In the genomic region with DNA sequence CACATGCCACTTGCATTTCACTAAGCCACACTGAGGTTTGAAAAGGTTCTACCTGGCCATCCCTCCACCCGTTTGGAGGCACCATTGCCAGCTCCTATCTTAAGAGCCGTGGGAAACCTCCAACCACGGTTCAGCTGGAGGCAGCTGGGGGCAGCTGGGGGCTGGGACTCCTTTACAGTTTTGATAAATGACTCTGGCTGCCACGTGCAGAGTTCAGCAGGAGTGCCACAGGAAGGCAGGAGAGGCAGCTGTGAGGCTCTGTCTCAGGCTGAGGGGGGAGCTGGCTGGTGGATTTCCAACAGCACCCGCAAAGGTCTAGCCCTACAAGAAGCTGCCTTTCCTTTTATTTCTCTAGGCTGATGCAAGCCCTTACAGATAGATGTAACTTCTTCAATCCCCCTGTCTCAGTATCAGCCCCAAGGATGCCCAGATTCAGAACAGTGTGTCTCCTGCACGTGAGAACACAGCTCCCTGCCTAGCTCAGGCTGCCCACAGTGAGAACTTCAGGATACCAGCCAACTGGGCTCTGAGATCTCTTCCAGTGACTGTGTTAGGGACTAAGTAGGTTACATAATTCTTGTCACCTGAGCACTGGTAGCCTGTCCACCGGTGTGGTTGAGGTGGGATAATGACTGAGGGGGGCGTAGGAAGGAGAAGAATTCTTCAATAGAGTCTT, we compare ENCODE assay signal across 13 mouse cellular contexts. TPM values are rescaled to one million over a fixed set of nuclear protein-coding genes. Genes with fewer than 3 reads are reported as not detected.
DNase-seq lines count a peak whose midpoint lies in the region; ATAC-seq lines count a peak whose summit lies in the region.
"Had no signal": no experiment of that assay in that cellular context is flagged by ENCODE, and none has a peak within 500 bp of the region (broad histone marks: within the 10 kb centered on the region; RNA-seq: fewer than 3 reads in every experiment).

No protein-coding gene starts in this region.

- H3K4me3 ChIP-seq in heart, embryonic 11.5 days (ENCODE audit: low read depth, low read length) = no peak overlapping the region
- no peak overlapping the region for H3K4me3 ChIP-seq in liver, embryonic 12.5 days
- H3K4me3 ChIP-seq in neural tube, embryonic 12.5 days = no peak overlapping the region

- H3K9ac ChIP-seq in heart, embryonic 11.5 days (ENCODE audit: low read depth, low read length) = 0 out of 2 replicates have a peak overlapping the region, but pooled peaks have one; percentile 29
- no peak overlapping the region for H3K9ac ChIP-seq in liver, embryonic 12.5 days
- no peak overlapping the region for H3K9ac ChIP-seq in neural tube, embryonic 12.5 days

- H3K9me3 ChIP-seq in heart, embryonic 11.5 days (replicated peaks; ENCODE audit: control insufficient read depth, low read length) = no peaks in the 10 kb centered on the region
- no peaks in the 10 kb centered on the region for H3K9me3 ChIP-seq in liver, embryonic 12.5 days (replicated peaks)
- no peaks in the 10 kb centered on the region for H3K9me3 ChIP-seq in neural tube, embryonic 12.5 days

- H3K4me1 ChIP-seq in heart, embryonic 11.5 days (ENCODE audit: control insufficient read depth, insufficient read depth, low read length) = peaks cover 11% of the 10 kb centered on the region
- H3K4me1 ChIP-seq in liver, embryonic 12.5 days = no peaks in the 10 kb centered on the region
- peaks cover 15% of the 10 kb centered on the region for H3K4me1 ChIP-seq in neural tube, embryonic 12.5 days

- intact Hi-C loops in heart, postnatal 10 days (cut with DNase I) = no loop called here

- WGBS in heart, embryonic 11.5 days (ENCODE audit: insufficient replicate concordance) = 26% methylated on average over 8 of the region's 8 CpGs
- 31% methylated on average over 8 of the region's 8 CpGs for WGBS in liver, embryonic 12.5 days (ENCODE audit: insufficient replicate concordance)
- WGBS in neural tube, embryonic 12.5 days = 32% methylated on average over 8 of the region's 8 CpGs

- peak overlapping the region; percentile 29; the same call in 1 of the 2 replicates for H3K4me2 ChIP-seq in heart, embryonic 11.5 days
- H3K4me2 ChIP-seq in liver, embryonic 12.5 days = no peak overlapping the region
- no peak overlapping the region for H3K4me2 ChIP-seq in neural tube, embryonic 12.5 days (replicated peaks)

- H3K27me3 ChIP-seq in heart, embryonic 11.5 days (ENCODE audit: control insufficient read depth, insufficient read depth, low read length) = no peaks in the 10 kb centered on the region
- H3K27me3 ChIP-seq in liver, embryonic 12.5 days (replicated peaks) = peaks cover 17% of the 10 kb centered on the region
- no peaks in the 10 kb centered on the region for H3K27me3 ChIP-seq in neural tube, embryonic 12.5 days (replicated peaks)

- no peak for DNase-seq in heart, adult 9 months (ENCODE audit: low spot score in 2 of 2)
- peak; percentile 29 for DNase-seq in liver
- DNase-seq in heart, postnatal 10 days = peak; percentile 31 to 43
- no peak for DNase-seq in spleen, postnatal 4 days (ENCODE audit: low spot score in 2 of 2)
- DNase-seq in gastrocnemius, adult 18-20 months (ENCODE audit: low spot score) = no peak
- DNase-seq: spleen, adult 18-20 months had no signal

- no peak; the same call in 1 of the 2 replicates for ATAC-seq in heart, embryonic 11.5 days (replicated peaks; ENCODE audit: insufficient number of reproducible peaks, low FRiP score, low TSS enrichment)
- no peak for ATAC-seq in liver, embryonic 12.5 days
- peak; percentile 61; the same call in 1 of the 2 replicates for ATAC-seq in neural tube, embryonic 12.5 days (ENCODE audit: low FRiP score, low read depth)
- ATAC-seq: Patski had no signal

- H3K27ac ChIP-seq in heart, embryonic 11.5 days (ENCODE audit: low read depth, low read length) = no peak overlapping the region
- H3K27ac ChIP-seq in liver, embryonic 12.5 days = no peak overlapping the region
- no peak overlapping the region for H3K27ac ChIP-seq in neural tube, embryonic 12.5 days

- no peaks in the 10 kb centered on the region for H3K36me3 ChIP-seq in heart, embryonic 11.5 days (ENCODE audit: control insufficient read depth, insufficient read depth, low read length)
- H3K36me3 ChIP-seq in liver, embryonic 12.5 days = no peaks in the 10 kb centered on the region
- H3K36me3 ChIP-seq in neural tube, embryonic 12.5 days = no peaks in the 10 kb centered on the region

RNA-seq across cellular contexts. Expression of gene Pabpc4, which starts 1.9 kb away (rescaled TPM):
- polyA plus RNA-seq in heart, embryonic 11.5 days (2014; fragmentation: Nextera tagmentation; extraction: Ambion mirVana) = 64.9 and 83.5 TPM in 2 replicates
- polyA plus RNA-seq in liver, embryonic 12.5 days (2016; fragmentation: Nextera tagmentation; extraction: Ambion mirVana) = 110 and 112 TPM in 2 replicates
- total RNA-seq in heart, postnatal 10 days (2021) = 100 to 1,000 TPM; 259 to 282 TPM
- 27.5 and 28.1 TPM in 2 replicates for polyA plus RNA-seq in neural tube, embryonic 12.5 days (2016; fragmentation: Nextera tagmentation; extraction: Ambion mirVana)
- 100 to 1,000 TPM; 307 to 316 TPM for total RNA-seq in gastrocnemius, adult 18-20 months (2021)

RNA-seq across cellular contexts. Expression of gene Heyl, which starts 26.9 kb away (rescaled TPM):
- 6.2 and 6.7 TPM in 2 replicates for polyA plus RNA-seq in heart, embryonic 11.5 days (2014; fragmentation: Nextera tagmentation; extraction: Ambion mirVana)
- 0.83 and 1.2 TPM in 2 replicates for polyA plus RNA-seq in liver, embryonic 12.5 days (2016; fragmentation: Nextera tagmentation; extraction: Ambion mirVana)
- 10 to 100 TPM; 31.6 to 34.3 TPM for total RNA-seq in heart, postnatal 10 days (2021)
- polyA plus RNA-seq in neural tube, embryonic 12.5 days (2016; fragmentation: Nextera tagmentation; extraction: Ambion mirVana) = 20.1 and 24.6 TPM in 2 replicates
- 1 to 10 TPM; 2.8 to 5.2 TPM for total RNA-seq in gastrocnemius, adult 18-20 months (2021)
- polyA plus RNA-seq: Patski had no signal

RNA-seq across cellular contexts. Expression of gene Nt5c1a, which starts 58.9 kb away (rescaled TPM):
- polyA plus RNA-seq in heart, embryonic 11.5 days (2014; fragmentation: Nextera tagmentation; extraction: Ambion mirVana) = 0.37 and 0.39 TPM in 2 replicates
- polyA plus RNA-seq in liver, embryonic 12.5 days (2016; fragmentation: Nextera tagmentation; extraction: Ambion mirVana) = not detected in 2 replicates
- 10 to 100 TPM; 33.4 to 35.0 TPM for total RNA-seq in heart, postnatal 10 days (2021)
- polyA plus RNA-seq in neural tube, embryonic 12.5 days (2016; fragmentation: Nextera tagmentation; extraction: Ambion mirVana) = 0.15 TPM in 1 of 2 replicates, not detected in the other
- 10 to 100 TPM; 41.3 to 43.9 TPM for total RNA-seq in gastrocnemius, adult 18-20 months (2021)
- total RNA-seq: liver, adult 2 months had no signal
- polyA plus RNA-seq: C2C12; forebrain, embryonic 11.5 days; liver, adult 2 months; Patski had no signal

Comparison
In these comparisons a context has a peak if more than half of its experiments do, and no peak if none do; other contexts are left out.
1. DNase-seq: peak in liver (single experiment) and heart, postnatal 10 days (2 of 2); none in heart, adult 9 months (0 of 2), spleen, postnatal 4 days (0 of 2) and gastrocnemius, adult 18-20 months (single experiment).